Mouse (Mus musculus) intestine, postnatal 0 days (tissue): ENCODE results near the gene Ccr4. TPM values are rescaled to one million over a fixed set of nuclear protein-coding genes. Genes with fewer than 3 reads are reported as not detected.
A peak's percentile ranks its signal among the peaks of the same experiment; 100 is the strongest.

Source experiments
- ATAC-seq: fragments of 200-750 bp; cut with Nextera tagmentation; 2 replicates; pipeline ENCODE4 v1.8.0; 2017; ENCODE audit warnings: mild to moderate bottlenecking, moderate TSS enrichment, moderate library complexity
- H3K27ac ChIP-seq: fragments of 300-500 bp; sonication (generic); 2 replicates; pipeline ENCODE4 v1.5.1; 2014; ENCODE audit warnings: mild to moderate bottlenecking, low read depth, low read length, moderate library complexity
- H3K27me3 ChIP-seq: fragments of 300-500 bp; sonication (generic); replicated peaks from 2 replicates; pipeline ENCODE4 v1.6.1; 2014; ENCODE audit warnings: low read length, mixed read lengths; ENCODE audit not compliant: control insufficient read depth, insufficient read depth
- H3K36me3 ChIP-seq: fragments of 300-500 bp; sonication (generic); 2 replicates; pipeline ENCODE4 v1.6.1; 2014; ENCODE audit warnings: mild to moderate bottlenecking, moderate library complexity; ENCODE audit not compliant: control insufficient read depth, insufficient read depth
- H3K4me1 ChIP-seq: fragments of 300-500 bp; sonication (generic); replicated peaks from 2 replicates; pipeline ENCODE4 v1.6.1; 2014; ENCODE audit warnings: antibody characterized with exemption, low read length, mixed read lengths; ENCODE audit not compliant: control insufficient read depth, insufficient read depth
- H3K4me2 ChIP-seq: fragments of 300-500 bp; sonication (generic); replicated peaks from 2 replicates; pipeline ENCODE4 v1.6.1; 2014; ENCODE audit warnings: low read depth, mild to moderate bottlenecking, moderate library complexity
- H3K4me3 ChIP-seq: fragments of 300-500 bp; sonication (generic); 2 replicates; pipeline ENCODE4 v1.5.1; 2014; ENCODE audit warnings: low read depth, low read length
- H3K9ac ChIP-seq: fragments of 300-500 bp; sonication (generic); 2 replicates; pipeline ENCODE4 v1.6.1; 2014; ENCODE audit warnings: mild to moderate bottlenecking, low read depth, low read length
- H3K9me3 ChIP-seq: fragments of 300-500 bp; sonication (generic); 2 replicates; pipeline ENCODE4 v1.6.1; 2016; ENCODE audit warnings: mixed run types; ENCODE audit not compliant: control insufficient read depth
- CTCF ChIP-seq: sonication (generic); IDR thresholded peaks from 2 replicates; pipeline ENCODE4 v1.5.1; 2016; ENCODE audit warnings: low read depth, mild to moderate bottlenecking, control low read depth, antibody characterized with exemption, moderate library complexity
- whole genome bisulfite sequencing: fragments of 180-500 bp; shearing (Covaris S2); extraction: QIAGEN DNeasy Blood & Tissue Kit; methylation state at CpG from one replicate; pipeline ENCODE4 v1.1.7; 2014; 5-methylcytosine and 5-hydroxymethylcytosine counted together
- polyA plus RNA-seq: library from polyadenylated mRNA; unstranded; fragments of >200 nt; fragmentation: Nextera tagmentation; extraction: Ambion mirVana; gene quantifications from 2 replicates; pipeline ENCODE4 v1.2.1, GENCODE M21; 2015

Ccr4 gene
- polyA plus RNA-seq, 1 experiment from 2014 or later, result 2.3 TPM

- no peak for TF ChIP-seq CTCF
- H3K9me3 ChIP-seq, result no peaks in the 10 kb centered on the region
- 56% methylated on average over 7 of the region's 7 CpGs for whole genome bisulfite sequencing
- no peak overlapping the region for H3K9ac ChIP-seq
- no peaks in the 10 kb centered on the region for H3K27me3 ChIP-seq
- no peak overlapping the region for H3K4me2 ChIP-seq
- no peak overlapping the region for H3K27ac ChIP-seq
- no peak overlapping the region for H3K4me3 ChIP-seq
- H3K4me1 ChIP-seq, result no peaks in the 10 kb centered on the region; the same call in 1 of the 2 replicates
- no peak for ATAC-seq
- H3K36me3 ChIP-seq, result peaks cover 43% of the 10 kb centered on the region
Observed at GRCm38 (mm10) chr9:114471892-114472291, 32.8 kb downstream of the Ccr4 start.

- Histone ChIP-seq H3K27ac (no peak overlapping the region), H3K36me3 (peaks cover 64% of the 10 kb centered on the region), H3K9ac (no peak overlapping the region), H3K9me3 (no peaks in the 10 kb centered on the region), H3K4me3 (no peak overlapping the region), H3K4me1 (no peaks in the 10 kb centered on the region; the same call in 1 of the 2 replicates), H3K4me2 (no peak overlapping the region), H3K27me3 (no peaks in the 10 kb centered on the region)
- WGBS, result 98% methylated on average over 4 of the region's 4 CpGs
- TF ChIP-seq CTCF, result peak; percentile 43
- ATAC-seq, result no peak
Observed at GRCm38 (mm10) chr9:114468701-114469100, 36.0 kb downstream of the Ccr4 start.

GRCm38 (mm10) chr9:114468217-114468616 lies 36.5 kb downstream of the Ccr4 start:
- Histone ChIP-seq H3K27ac (no peak overlapping the region), H3K4me2 (no peak overlapping the region), H3K36me3 (peaks cover 64% of the 10 kb centered on the region), H3K9ac (no peak overlapping the region), H3K27me3 (no peaks in the 10 kb centered on the region), H3K4me1 (no peaks in the 10 kb centered on the region; the same call in 1 of the 2 replicates), H3K9me3 (no peaks in the 10 kb centered on the region), H3K4me3 (no peak overlapping the region)
- TF ChIP-seq CTCF, result no peak
- WGBS, result 67% methylated on average over 5 of the region's 5 CpGs
- no peak for ATAC-seq

GRCm38 (mm10) chr9:114466871-114467270 lies 37.8 kb downstream of the Ccr4 start:
- H3K4me1 ChIP-seq, result no peaks in the 10 kb centered on the region
- H3K4me3 ChIP-seq, result no peak overlapping the region
- H3K9ac ChIP-seq, result no peak overlapping the region
- no peaks in the 10 kb centered on the region for H3K27me3 ChIP-seq
- H3K36me3 ChIP-seq, result peaks cover 73% of the 10 kb centered on the region
- WGBS, result 55% methylated on average over 7 of the region's 7 CpGs
- H3K27ac ChIP-seq, result no peak overlapping the region
- no peak for TF ChIP-seq CTCF
- no peak overlapping the region for H3K4me2 ChIP-seq
- no peak for ATAC-seq
- no peaks in the 10 kb centered on the region for H3K9me3 ChIP-seq

GRCm38 (mm10) chr9:114465442-114465841 lies 39.3 kb downstream of the Ccr4 start:
- Histone ChIP-seq H3K36me3 (peaks cover 87% of the 10 kb centered on the region), H3K9ac (no peak overlapping the region), H3K27me3 (no peaks in the 10 kb centered on the region), H3K4me2 (no peak overlapping the region), H3K4me1 (no peaks in the 10 kb centered on the region), H3K4me3 (no peak overlapping the region), H3K9me3 (no peaks in the 10 kb centered on the region), H3K27ac (no peak overlapping the region)
- no peak for ATAC-seq
- no peak for TF ChIP-seq CTCF
- WGBS, result 78% methylated on average over 6 of the region's 6 CpGs

GRCm38 (mm10) chr9:114462569-114462968 lies 42.1 kb downstream of the Ccr4 start:
- Histone ChIP-seq H3K9ac (no peak overlapping the region), H3K9me3 (no peaks in the 10 kb centered on the region), H3K4me3 (no peak overlapping the region), H3K27me3 (no peaks in the 10 kb centered on the region), H3K4me1 (no peaks in the 10 kb centered on the region), H3K27ac (no peak overlapping the region), H3K4me2 (no peak overlapping the region), H3K36me3 (peaks cover 79% of the 10 kb centered on the region)
- ATAC-seq, result no peak
- WGBS, result 97% methylated on average over 7 of the region's 7 CpGs
- no peak for TF ChIP-seq CTCF

GRCm38 (mm10) chr9:114458436-114458835 lies 46.3 kb downstream of the Ccr4 start:
- H3K9me3 ChIP-seq, result no peaks in the 10 kb centered on the region
- no peak overlapping the region for H3K4me2 ChIP-seq
- H3K27ac ChIP-seq, result no peak overlapping the region
- H3K36me3 ChIP-seq, result peaks cover 75% of the 10 kb centered on the region
- no peak overlapping the region for H3K4me3 ChIP-seq
- H3K4me1 ChIP-seq, result no peaks in the 10 kb centered on the region
- no peaks in the 10 kb centered on the region for H3K27me3 ChIP-seq
- ATAC-seq, result no peak
- no peak for TF ChIP-seq CTCF
- H3K9ac ChIP-seq, result no peak overlapping the region
- WGBS, result 72% methylated on average over 3 of the region's 3 CpGs
